Mouse (Mus musculus): ENCODE measurements around the gene Ifnar1.

GRCm38 (mm10) chr16:91462644-91463043, 22.4 kb upstream of the Ifnar1 start:
- TF ChIP-seq CTCF (IDR thresholded peaks at IDR 0.05; ENCODE audit: low read depth) (no peak), EP300 (IDR thresholded peaks at IDR 0.05; ENCODE audit: low read depth) (no peak)

Data from liver, embryonic 14.5 days (tissue).